Mouse (Mus musculus) duodenum, adult 2 months (tissue): ENCODE measurements around the gene Aicda. TPM values are rescaled to one million over a fixed set of nuclear protein-coding genes. Genes with fewer than 3 reads are reported as not detected.

Experiments
- polyA plus RNA-seq: library from polyadenylated mRNA; depleted of rRNA; stranded (reverse); fragments of >200 nt; gene quantifications from 2 replicates; pipeline ENCODE4 v1.2.3, GENCODE M21; 2012; ENCODE audit warnings: low replicate concordance; rRNA removed

The Aicda gene
- 0.17 TPM in 1 of 2 replicates, not detected in the other for polyA plus RNA-seq

GRCm38 (mm10) chr6:122553606-122554005 lies at the start of gene Aicda:
Gene Aicda (plus strand): TSS chr6:122553801.

GRCm38 (mm10) chr6:122505545-122505944 lies 48.1 kb upstream of the Aicda start, which contains the start of gene Mfap5:
Gene Mfap5 (plus strand): TSS chr6:122505845.

GRCm38 (mm10) chr6:122602242-122602991 lies 48.8 kb downstream of the Aicda start, which contains the start of gene Apobec1:
Gene Apobec1 (minus strand): TSS chr6:122602444.

GRCm38 (mm10) chr6:122609771-122610170 lies 56.2 kb downstream of the Aicda start, which contains the start of gene Gdf3:
Gene Gdf3 (minus strand): TSS chr6:122610087.

Other genes with a start within 250 kb of the Aicda start
- gene M6pr, start 245.1 kb upstream of the Aicda start, polyA plus RNA-seq = 16.6 and 19.0 TPM in 2 replicates
- 8.7 and 19.4 TPM in 2 replicates for gene Phc1, start 213.2 kb upstream of the Aicda start, polyA plus RNA-seq
- gene Rimklb, start 55.0 kb upstream of the Aicda start, polyA plus RNA-seq = not detected in 2 replicates
- gene Mfap5, start 48.0 kb upstream of the Aicda start, polyA plus RNA-seq = 9.8 and 15.8 TPM in 2 replicates
- 4.8 and 6.3 TPM in 2 replicates for gene Apobec1, start 48.6 kb downstream of the Aicda start, polyA plus RNA-seq
- 0.12 and 0.20 TPM in 2 replicates for gene Gdf3, start 56.3 kb downstream of the Aicda start, polyA plus RNA-seq
- gene Dppa3, start 72.6 kb downstream of the Aicda start, polyA plus RNA-seq = not detected in 2 replicates
- 0.05 TPM in 1 of 2 replicates, not detected in the other for gene Nanog, start 153.7 kb downstream of the Aicda start, polyA plus RNA-seq
- 0.83 and 0.96 TPM in 2 replicates for gene Slc2a3, start 247.8 kb downstream of the Aicda start, polyA plus RNA-seq